Mouse (Mus musculus): ENCODE measurements around the gene Fuca1.

DNA sequence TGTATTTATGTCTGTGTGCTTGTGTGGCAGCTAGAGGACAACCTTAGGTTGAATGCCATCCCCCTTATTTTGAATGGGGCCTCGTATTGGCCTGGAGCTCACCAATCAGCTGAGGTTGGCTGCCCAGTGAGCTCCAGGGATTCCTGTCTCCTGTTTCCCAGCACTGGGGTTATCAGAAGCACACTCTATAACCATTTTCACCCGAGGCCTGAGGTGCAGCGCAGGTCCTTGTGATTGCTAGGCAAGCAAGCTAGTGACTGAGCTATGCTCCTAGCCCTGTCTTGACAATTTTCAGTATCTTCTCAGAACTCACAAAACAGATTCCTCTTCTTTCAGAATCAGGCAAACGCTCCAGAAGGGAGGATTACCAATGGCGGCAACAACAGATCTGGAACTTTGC, 64.0 kb downstream of the Fuca1 start:
- TF ChIP-seq CTCF (IDR thresholded peaks at IDR 0.05; ENCODE audit: borderline replicate concordance, control insufficient read depth, extremely low read depth, insufficient read depth, low read length, poor library complexity) (no peak), POLR2A (IDR thresholded peaks at IDR 0.05; ENCODE audit: control insufficient read depth, extremely low read depth, insufficient read depth, low read length, poor library complexity) (no peak)
